Mouse (Mus musculus) layer of hippocampus, postnatal 10 days (tissue): ENCODE data around the gene Pnpla1. TPM values are rescaled to one million over a fixed set of nuclear protein-coding genes. Genes with fewer than 3 reads are reported as not detected.
A peak's percentile ranks its signal among the peaks of the same experiment; 100 is the strongest.

Experiments
- DNase-seq, 2 experiments: peaks; one replicate each; pipeline ENCODE4 v3.0.0; 2021; ENCODE audit warnings: low spot score in 2 of 2
- total RNA-seq, 2 experiments: library from RNA; stranded (reverse); gene quantifications; 2 replicates each; pipeline ENCODE4 v1.2.3; 2021

The Pnpla1 gene
- total RNA-seq, 2 experiments from 2014 or later = 0.27 to 0.46 TPM

DNA sequence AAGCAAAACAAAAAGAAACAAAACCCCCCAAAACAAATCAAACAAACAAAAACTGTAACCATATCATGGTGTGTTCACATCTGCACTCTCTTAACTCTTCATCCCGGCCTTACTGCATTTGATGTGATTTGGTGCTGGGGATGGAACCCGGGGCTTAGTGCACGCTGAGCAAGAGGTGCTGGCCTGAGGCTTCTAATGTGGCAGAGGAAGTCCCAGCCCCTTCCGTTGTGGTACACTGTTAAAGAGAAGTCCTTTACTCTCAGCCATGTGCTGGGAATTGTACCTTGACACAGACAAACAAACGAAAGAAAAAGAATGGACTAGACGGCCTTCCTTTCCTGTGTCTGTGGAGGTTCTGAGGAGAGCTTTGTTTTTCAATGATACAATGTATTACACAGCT is 63.9 kb downstream of the Pnpla1 start:
- no peak for DNase-seq

DNA sequence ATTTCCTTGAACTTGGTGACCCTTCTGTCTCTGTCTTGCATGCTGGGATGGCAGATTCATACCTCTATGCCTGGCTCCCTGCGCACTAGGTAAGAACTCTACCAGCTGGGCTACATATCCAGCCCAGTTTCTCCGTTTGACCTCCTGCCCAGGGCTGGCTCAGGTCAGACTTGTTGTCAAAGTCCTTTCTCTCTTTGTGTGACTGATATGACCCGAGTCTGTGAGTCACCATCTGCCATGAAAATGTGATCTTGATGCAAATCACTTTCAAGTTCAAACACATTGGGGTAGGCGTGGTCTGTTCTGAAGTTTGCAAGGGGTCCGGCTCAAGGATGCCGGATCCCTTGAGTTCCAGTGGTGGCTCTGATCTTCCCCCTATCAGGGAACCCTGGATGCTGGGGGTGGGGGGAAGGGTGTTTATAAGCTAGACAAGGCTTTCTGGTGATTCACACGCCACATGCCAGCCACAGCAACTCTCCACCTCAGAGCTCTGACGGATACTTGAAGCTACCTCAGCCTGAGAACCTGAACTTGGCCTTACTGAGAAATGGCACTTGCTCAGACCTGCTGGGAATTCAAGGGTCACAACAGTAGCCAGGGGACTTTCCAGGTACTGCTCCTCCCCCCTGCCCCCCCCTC is 66.9 kb downstream of the Pnpla1 start:
- DNase-seq = no peak

- peak; percentile 84 to 88 for DNase-seq
Measured at GRCm38 (mm10) chr17:28926380-28926779, 68.2 kb downstream of the Pnpla1 start.

DNA sequence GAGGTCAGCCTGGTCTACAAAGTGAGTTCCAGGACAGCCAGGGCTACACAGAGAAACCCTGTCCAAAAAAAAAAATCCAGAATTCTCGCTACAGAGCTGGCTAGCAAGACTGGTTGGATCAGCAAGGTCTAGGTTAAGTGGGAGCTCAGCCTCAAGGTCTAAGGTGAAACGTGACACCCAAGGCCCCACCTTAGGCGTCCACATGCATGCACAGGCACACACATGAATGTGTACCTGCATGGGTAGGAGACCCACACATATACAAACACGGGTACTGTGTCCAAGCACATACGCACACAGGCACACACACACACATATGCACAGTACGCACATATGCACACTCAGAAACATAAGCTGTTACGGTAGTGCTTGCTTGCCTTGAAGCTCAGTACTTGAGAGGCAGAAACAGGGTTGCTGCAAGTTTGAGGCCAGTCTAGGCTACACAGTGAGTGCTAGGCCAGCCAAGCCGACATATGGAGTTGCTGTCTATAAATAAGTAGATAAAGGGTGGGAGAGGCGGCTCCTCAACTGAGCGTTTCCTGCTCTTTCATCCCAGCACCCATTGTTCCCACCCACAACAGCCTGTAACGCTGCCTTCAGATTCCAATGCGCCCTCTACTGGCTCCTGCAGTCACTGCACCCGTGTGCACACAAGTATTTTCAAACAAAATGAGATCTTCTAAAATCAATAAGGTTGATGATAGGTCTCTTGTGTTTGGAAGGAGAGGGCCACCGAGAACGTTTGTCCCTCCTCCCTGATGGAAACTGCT is 68.8 kb downstream of the Pnpla1 start:
- peak; percentile 58 to 59 for DNase-seq

DNA sequence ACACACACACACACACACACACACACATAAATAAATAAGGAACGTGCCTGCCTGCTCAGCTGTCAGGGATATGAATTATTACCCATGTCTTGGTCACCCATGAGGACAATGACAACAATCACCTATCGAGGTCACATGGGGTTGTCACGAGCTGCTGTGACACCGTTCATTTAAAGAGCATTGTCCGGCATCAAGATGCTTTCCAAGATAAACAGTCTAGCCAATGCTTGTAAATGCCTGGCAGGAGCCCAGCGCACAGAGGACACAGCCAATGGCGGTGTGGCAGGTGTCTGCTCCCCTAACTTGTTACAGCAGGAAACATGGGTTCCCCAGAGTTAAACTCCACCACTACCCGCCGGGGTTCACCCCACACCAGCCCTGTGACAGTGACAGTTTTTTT is 69.8 kb downstream of the Pnpla1 start:
- no peak for DNase-seq

- DNase-seq = no peak
Measured at GRCm38 (mm10) chr17:28929369-28929768, 71.2 kb downstream of the Pnpla1 start.

GRCm38 (mm10) chr17:28930392-28931074 is 72.3 kb downstream of the Pnpla1 start:
- peak; percentile 72 to 75 for DNase-seq

- no peak for DNase-seq
Measured at GRCm38 (mm10) chr17:28931436-28932211, 73.4 kb downstream of the Pnpla1 start.

- no peak for DNase-seq
Measured at GRCm38 (mm10) chr17:28932274-28932673, 74.1 kb downstream of the Pnpla1 start.

DNA sequence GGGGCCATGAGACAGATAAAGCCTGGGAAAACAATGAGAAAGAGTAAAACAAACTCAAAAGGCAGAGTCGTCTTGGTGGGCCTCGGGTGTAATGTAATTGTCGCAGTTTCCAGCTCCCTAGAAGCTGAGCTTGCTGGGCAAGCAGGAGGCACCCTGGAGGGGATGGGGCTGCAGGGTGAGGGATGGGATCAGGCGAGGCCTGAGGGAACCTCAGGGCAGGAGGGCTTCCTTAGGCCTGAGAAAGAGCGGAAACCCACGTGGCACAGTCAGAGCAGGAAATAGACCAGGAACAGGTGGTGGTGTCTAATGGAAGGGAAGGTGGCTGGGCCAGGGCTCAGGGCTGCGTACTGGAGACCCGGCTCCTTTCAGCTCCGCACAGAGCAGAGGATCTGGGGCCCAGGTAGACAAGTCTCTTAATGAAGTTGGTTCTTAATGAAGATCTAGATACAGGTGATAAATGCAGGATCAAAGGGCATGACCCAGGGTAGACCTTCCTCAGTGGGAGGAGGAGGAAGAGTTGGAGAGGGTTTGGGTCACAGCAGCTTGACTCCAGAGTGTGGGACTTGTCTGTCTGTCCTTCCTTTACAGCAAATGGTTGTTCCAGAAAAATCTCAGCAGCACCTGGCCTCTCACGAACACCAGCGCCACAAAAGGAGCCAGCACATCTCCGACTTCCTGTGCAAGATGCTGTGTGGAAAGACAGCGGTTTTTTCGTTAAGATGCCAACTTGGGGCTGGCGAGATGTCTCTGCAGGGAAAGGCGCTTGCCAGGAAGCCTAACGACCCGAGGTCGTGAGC is 76.1 kb downstream of the Pnpla1 start:
- no peak for DNase-seq

DNA sequence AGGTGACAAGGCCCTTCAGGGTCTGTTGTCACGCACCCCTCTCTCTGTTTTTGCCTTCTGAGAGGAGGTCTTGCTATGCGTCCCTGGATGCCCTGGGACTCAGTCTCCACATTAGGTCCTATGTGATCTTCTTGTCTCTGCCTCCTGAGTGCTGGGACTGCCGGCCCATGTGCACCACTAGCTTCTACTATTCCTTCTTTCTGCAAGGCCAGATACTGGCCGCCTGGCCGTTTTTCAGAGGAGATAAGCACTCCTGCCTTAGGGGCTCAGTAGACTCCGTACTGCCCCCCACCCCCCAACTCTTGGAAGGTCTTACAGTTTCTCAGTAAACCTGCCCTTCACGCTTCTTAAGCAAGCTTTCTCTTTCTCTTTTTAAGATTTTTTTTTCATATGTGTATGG is 77.9 kb downstream of the Pnpla1 start:
- DNase-seq = no peak

DNA sequence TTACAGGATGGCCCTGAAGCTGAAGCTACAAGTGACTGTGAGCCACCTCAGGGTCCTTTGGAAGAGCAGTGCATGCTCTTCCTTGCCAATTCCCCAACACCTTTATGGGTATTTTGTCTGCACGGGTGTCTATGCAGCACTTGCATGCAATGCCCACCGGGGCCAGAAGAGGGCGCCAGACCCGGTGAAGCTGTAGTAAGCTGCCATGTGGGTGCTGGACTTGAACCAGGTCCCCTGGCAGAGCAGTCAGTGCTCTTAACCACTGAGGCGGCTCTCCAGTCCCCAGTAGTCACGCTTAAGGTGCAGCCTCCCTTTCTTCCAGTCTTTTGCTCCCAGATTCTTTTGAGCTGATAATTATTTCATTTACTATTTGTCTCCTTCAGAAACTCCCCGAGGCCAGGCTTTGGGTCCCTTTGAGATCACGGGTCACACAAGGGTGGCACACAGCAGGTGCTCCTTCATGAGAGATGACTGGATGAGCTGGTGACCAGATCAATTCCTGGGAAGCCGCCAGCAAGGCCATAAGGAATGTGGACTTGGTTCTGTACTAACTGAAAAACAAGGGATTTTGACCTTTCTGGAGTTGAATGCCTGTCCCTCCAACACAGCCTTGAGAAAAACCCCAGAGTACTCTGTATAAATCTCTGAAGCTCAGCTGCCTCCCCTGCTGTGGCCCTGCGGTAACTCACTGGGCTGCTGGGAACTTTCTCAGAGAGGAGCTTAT is 78.6 kb downstream of the Pnpla1 start:
- peak; percentile 57 for DNase-seq

Other genes with a start within 250 kb of the Pnpla1 start
- gene Srpk1, start 235.7 kb upstream of the Pnpla1 start, total RNA-seq = 100 to 1,000 TPM; 103 to 105 TPM
- gene Slc26a8, start 168.2 kb upstream of the Pnpla1 start, total RNA-seq = 1 to 10 TPM; 7.4 to 9.0 TPM
- 10 to 100 TPM; 55.4 to 60.4 TPM for gene Mapk14, start 167.1 kb upstream of the Pnpla1 start, total RNA-seq
- 1 to 10 TPM; 1.9 to 2.4 TPM for gene AC170998.1, start 132.3 kb upstream of the Pnpla1 start, total RNA-seq
- gene Mapk13, start 89.1 kb upstream of the Pnpla1 start, total RNA-seq = 1 to 10 TPM in 1 of 2 experiments, under 1 TPM in 1; 0.96 to 2.2 TPM
- gene Brpf3, start 57.3 kb upstream of the Pnpla1 start, total RNA-seq = 10 to 100 TPM; 37.2 to 37.7 TPM
- 1 to 10 TPM; 4.7 to 5.1 TPM for gene 4930539E08Rik, start 56.9 kb downstream of the Pnpla1 start, total RNA-seq
- gene Pxt1, start 85.4 kb downstream of the Pnpla1 start, total RNA-seq = not detected
- gene Kctd20, start 93.5 kb downstream of the Pnpla1 start, total RNA-seq = 10 to 100 TPM; 73.4 to 78.0 TPM
- 10 to 100 TPM; 55.9 to 63.8 TPM for gene Stk38, start 149.6 kb downstream of the Pnpla1 start, total RNA-seq
- gene Srsf3, start 174.2 kb downstream of the Pnpla1 start, total RNA-seq = 100 to 1,000 TPM; 179 to 207 TPM
- 10 to 100 TPM; 23.6 to 29.4 TPM for gene Cdkn1a, start 232.6 kb downstream of the Pnpla1 start, total RNA-seq